Mouse (Mus musculus): ENCODE results near the gene Npepps.
A peak's percentile ranks its signal among the peaks of the same experiment; 100 is the strongest.
"Not testable (repeated sequence)": the region's sequence is repeated elsewhere in the genome, so short reads cannot be mapped to it uniquely, and the experiment has no call there.

Npepps gene

GRCm38 (mm10) chr11:97292731-97293130 is 12.3 kb upstream of the Npepps start:
- DNase-seq (ENCODE audit: low read depth) = no peak

- no peak for DNase-seq (ENCODE audit: low read depth)
These were observed 9.1 kb upstream of the Npepps start for GRCm38 (mm10) chr11:97289276-97290230.

GRCm38 (mm10) chr11:97287643-97288042 is 7.2 kb upstream of the Npepps start:
- DNase-seq (ENCODE audit: low read depth) = no peak

- no peak for DNase-seq (ENCODE audit: low read depth)
These were observed 6.5 kb upstream of the Npepps start for GRCm38 (mm10) chr11:97286973-97287372.

GRCm38 (mm10) chr11:97285852-97286775 is 5.7 kb upstream of the Npepps start:
- DNase-seq (ENCODE audit: low read depth) = no peak

- DNase-seq (ENCODE audit: low read depth) = no peak
These were observed 4.4 kb upstream of the Npepps start for GRCm38 (mm10) chr11:97284854-97285253.

- no peak for DNase-seq (ENCODE audit: low read depth)
These were observed 1.7 kb upstream of the Npepps start for GRCm38 (mm10) chr11:97282179-97282578.

GRCm38 (mm10) chr11:97279405-97280215 is 828 bp downstream of the Npepps start:
- DNase-seq (ENCODE audit: low read depth) = peak; percentile 26

GRCm38 (mm10) chr11:97279040-97279404 is 1.4 kb downstream of the Npepps start:
- DNase-seq (ENCODE audit: low read depth) = no peak

GRCm38 (mm10) chr11:97278456-97278855 is 2.0 kb downstream of the Npepps start:
- DNase-seq (ENCODE audit: low read depth) = no peak

GRCm38 (mm10) chr11:97277166-97277565 is 3.3 kb downstream of the Npepps start:
- no peak for DNase-seq (ENCODE audit: low read depth)

- no peak for DNase-seq (ENCODE audit: low read depth)
These were observed 4.4 kb downstream of the Npepps start for GRCm38 (mm10) chr11:97276019-97276418.

GRCm38 (mm10) chr11:97275349-97275748 is 5.1 kb downstream of the Npepps start:
- no peak for DNase-seq (ENCODE audit: low read depth)

- DNase-seq (ENCODE audit: low read depth) = not testable (repeated sequence)
These were observed 5.5 kb downstream of the Npepps start for GRCm38 (mm10) chr11:97274947-97275346.

- DNase-seq (ENCODE audit: low read depth) = no peak
These were observed 6.8 kb downstream of the Npepps start for GRCm38 (mm10) chr11:97273613-97274012.

- no peak for DNase-seq (ENCODE audit: low read depth)
These were observed 7.6 kb downstream of the Npepps start for GRCm38 (mm10) chr11:97272835-97273234.

GRCm38 (mm10) chr11:97270004-97270403 is 10.4 kb downstream of the Npepps start:
- not testable (repeated sequence) for DNase-seq (ENCODE audit: low read depth)

GRCm38 (mm10) chr11:97266544-97266943 is 13.9 kb downstream of the Npepps start:
- DNase-seq (ENCODE audit: low read depth) = not testable (repeated sequence)

GRCm38 (mm10) chr11:97249649-97250048 is 30.8 kb downstream of the Npepps start:
- not testable (repeated sequence) for DNase-seq (ENCODE audit: low read depth)

- no peak for DNase-seq (ENCODE audit: low read depth)
These were observed 33.8 kb downstream of the Npepps start for GRCm38 (mm10) chr11:97246510-97247159.

GRCm38 (mm10) chr11:97241321-97241720 is 39.1 kb downstream of the Npepps start:
- no peak for DNase-seq (ENCODE audit: low read depth)
